Mouse (Mus musculus) hindbrain, postnatal 0 days (tissue): ENCODE results near the gene Gfi1b. TPM values are rescaled to one million over a fixed set of nuclear protein-coding genes. Genes with fewer than 3 reads are reported as not detected.

ENCODE experiments used
- ATAC-seq: fragments of 200-750 bp; cut with Nextera tagmentation; 2 replicates; pipeline ENCODE4 v1.8.0; 2017; ENCODE audit warnings: mild to moderate bottlenecking, moderate TSS enrichment, moderate library complexity
- DNase-seq: peaks from one replicate; pipeline ENCODE4 v3.0.0-alpha.2; 2015; ENCODE audit warnings: low spot score
- H3K27ac ChIP-seq: fragments of 300-500 bp; sonication (generic); 2 replicates; pipeline ENCODE4 v1.5.1; 2014; ENCODE audit warnings: mild to moderate bottlenecking
- H3K27me3 ChIP-seq: fragments of 300-500 bp; sonication (generic); 2 replicates; pipeline ENCODE4 v1.6.1; 2014; ENCODE audit warnings: low read length, mixed read lengths; ENCODE audit not compliant: insufficient read depth
- H3K36me3 ChIP-seq: fragments of 300-500 bp; sonication (generic); 2 replicates; pipeline ENCODE4 v1.6.1; 2014; ENCODE audit warnings: low read length, mixed read lengths; ENCODE audit not compliant: insufficient read depth
- H3K4me1 ChIP-seq: fragments of 300-500 bp; sonication (generic); 2 replicates; pipeline ENCODE4 v1.6.1; 2014; ENCODE audit warnings: antibody characterized with exemption, low read length, mixed read lengths; ENCODE audit not compliant: insufficient read depth
- H3K4me2 ChIP-seq: fragments of 300-500 bp; sonication (generic); 2 replicates; pipeline ENCODE4 v1.6.1; 2014; ENCODE audit warnings: low read depth, mild to moderate bottlenecking, low read length, moderate library complexity, mixed read lengths
- H3K4me3 ChIP-seq: fragments of 300-500 bp; sonication (generic); 2 replicates; pipeline ENCODE4 v1.5.1; 2014; ENCODE audit warnings: low read length
- H3K9ac ChIP-seq: fragments of 300-500 bp; sonication (generic); replicated peaks from 2 replicates; pipeline ENCODE4 v1.6.1; 2014; ENCODE audit warnings: mild to moderate bottlenecking, low read length, moderate library complexity, mixed read lengths
- H3K9me3 ChIP-seq: fragments of 300-500 bp; sonication (generic); 2 replicates; pipeline ENCODE4 v1.6.1; 2016; ENCODE audit warnings: low read length, mixed read lengths
- CTCF ChIP-seq: IDR thresholded peaks from 2 replicates; pipeline ENCODE4 v1.5.1; 2016; ENCODE audit warnings: antibody characterized with exemption, control low read depth, low read depth
- WGBS: fragments of 180-500 bp; shearing (Covaris S2); extraction: QIAGEN DNeasy Blood & Tissue Kit; methylation state at CpG from one replicate; pipeline ENCODE4 v1.1.7; 2014; 5-methylcytosine and 5-hydroxymethylcytosine counted together
- polyA plus RNA-seq: library from polyadenylated mRNA; unstranded; fragments of >200 nt; fragmentation: Nextera tagmentation; extraction: Ambion mirVana; gene quantifications from 2 replicates; pipeline ENCODE4 v1.2.1, GENCODE M21; 2015
- total RNA-seq: library from RNA; depleted of rRNA; stranded (reverse); fragments of >200 nt; gene quantifications from 2 replicates; pipeline ENCODE4 v1.2.3, GENCODE M21; 2014

Gene Gfi1b
- total and polyA plus RNA-seq, 2 experiments from 2014 or later: not detected

DNA sequence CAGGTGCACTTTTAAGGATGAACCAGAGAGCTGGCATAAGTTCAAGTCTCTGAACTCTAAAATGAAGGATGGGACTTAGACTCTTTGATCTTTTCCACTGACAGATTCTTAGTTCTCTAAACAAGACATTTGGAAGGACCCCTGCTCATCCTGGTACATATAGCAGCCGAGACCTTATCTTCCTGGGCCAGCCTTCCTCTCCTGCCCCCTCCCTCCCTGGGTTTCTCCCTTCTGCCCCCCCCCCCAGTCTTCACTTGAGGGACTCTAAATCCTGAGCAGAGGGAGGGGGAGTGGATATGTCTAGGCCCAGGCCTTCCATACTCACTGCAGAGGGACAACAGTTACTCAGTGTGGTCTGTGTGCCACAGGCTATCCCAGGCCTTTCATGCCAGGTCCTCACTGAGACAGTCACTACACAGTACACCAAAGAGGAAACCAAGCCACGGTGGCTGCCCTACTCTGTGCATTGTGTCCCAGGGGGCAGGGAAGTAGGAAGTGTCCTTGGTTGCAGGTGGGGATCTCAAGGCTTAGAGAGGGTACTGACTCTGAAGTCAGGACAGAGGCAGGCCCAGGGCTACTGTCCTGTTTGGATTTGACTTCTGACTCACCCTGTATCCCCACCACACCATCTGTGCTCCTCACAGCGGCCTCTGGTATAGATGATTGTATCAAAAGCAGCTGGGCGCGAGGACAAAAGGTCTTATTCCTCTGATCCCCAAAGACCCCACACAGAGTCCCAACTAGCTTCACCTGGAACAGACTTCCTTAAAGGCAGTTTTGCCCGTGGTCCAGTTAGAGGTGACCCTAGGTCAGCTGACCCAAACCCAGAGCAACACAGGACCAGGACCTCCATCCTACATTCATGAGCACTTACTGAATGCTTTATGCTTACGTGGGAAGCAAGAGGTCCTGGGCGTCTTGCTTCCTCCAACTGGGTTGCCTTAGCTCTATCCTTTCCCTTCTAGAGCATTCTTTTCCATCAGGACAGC, 4.0 kb downstream of the Gfi1b start:
- H3K9ac ChIP-seq: no peak overlapping the region
- H3K9me3 ChIP-seq: no peaks in the 10 kb centered on the region
- H3K27me3 ChIP-seq: peaks cover 15% of the 10 kb centered on the region
- ATAC-seq: no peak
- no peak overlapping the region for H3K4me3 ChIP-seq
- 80% methylated on average over 8 of the region's 8 CpGs for WGBS
- H3K4me2 ChIP-seq: no peak overlapping the region
- DNase-seq: no peak
- H3K4me1 ChIP-seq: no peaks in the 10 kb centered on the region
- H3K36me3 ChIP-seq: no peaks in the 10 kb centered on the region
- no peak for TF ChIP-seq CTCF
- no peak overlapping the region for H3K27ac ChIP-seq

DNA sequence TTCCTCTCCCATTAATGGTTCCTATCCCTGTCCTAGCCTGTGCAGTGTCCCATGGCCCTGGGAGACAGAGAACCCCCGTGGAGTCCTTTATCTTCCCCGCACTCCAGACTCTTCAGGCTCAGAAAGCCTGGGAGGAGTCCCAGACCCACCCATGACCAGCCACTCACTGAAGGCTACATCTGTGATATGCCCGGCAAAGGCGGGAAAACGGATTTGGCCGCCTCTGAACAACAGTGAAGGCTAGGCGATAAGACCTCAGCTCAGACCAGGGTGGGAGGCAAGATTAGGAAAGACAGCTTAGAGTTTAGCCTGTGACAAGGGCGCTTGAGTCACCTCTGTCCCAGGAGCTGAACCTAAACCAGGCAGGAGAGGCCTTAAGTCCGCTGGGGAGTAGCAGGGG, 4.9 kb downstream of the Gfi1b start:
- Histone ChIP-seq H3K9me3 (no peaks in the 10 kb centered on the region), H3K4me1 (no peaks in the 10 kb centered on the region), H3K9ac (no peak overlapping the region), H3K36me3 (no peaks in the 10 kb centered on the region), H3K4me2 (no peak overlapping the region), H3K27ac (no peak overlapping the region), H3K27me3 (peaks cover 8% of the 10 kb centered on the region), H3K4me3 (no peak overlapping the region)
- ATAC-seq: no peak
- 80% methylated on average over 9 of the region's 9 CpGs for WGBS
- DNase-seq: no peak
- TF ChIP-seq CTCF: no peak

DNA sequence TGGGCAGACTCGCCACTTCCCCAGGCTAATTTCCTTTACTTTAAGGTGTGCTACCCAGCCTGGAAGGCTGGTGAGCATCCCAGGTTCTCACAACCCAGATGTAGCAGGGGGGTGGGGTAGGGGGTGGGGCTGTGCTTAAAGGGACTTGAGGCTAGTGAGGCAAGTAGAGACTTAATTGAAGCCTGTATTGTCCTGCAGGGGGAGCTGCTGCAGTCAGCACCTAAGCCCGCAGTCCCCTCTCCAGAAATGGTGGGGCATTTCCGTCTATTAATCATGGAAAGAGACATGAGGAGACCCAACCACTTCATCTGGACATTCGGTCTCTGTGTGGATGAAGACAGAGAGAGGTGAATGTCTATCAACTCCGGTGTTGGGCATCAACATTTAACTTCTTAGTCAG, 5.4 kb downstream of the Gfi1b start:
- peak; percentile 37 for TF ChIP-seq CTCF
- Histone ChIP-seq H3K9me3 (no peaks in the 10 kb centered on the region), H3K4me1 (no peaks in the 10 kb centered on the region), H3K27me3 (peaks cover 8% of the 10 kb centered on the region), H3K4me2 (no peak overlapping the region), H3K4me3 (no peak overlapping the region), H3K9ac (no peak overlapping the region), H3K36me3 (no peaks in the 10 kb centered on the region), H3K27ac (no peak overlapping the region)
- DNase-seq (no peak), ATAC-seq (no peak)
- 33% methylated on average over 5 of the region's 5 CpGs for WGBS

DNA sequence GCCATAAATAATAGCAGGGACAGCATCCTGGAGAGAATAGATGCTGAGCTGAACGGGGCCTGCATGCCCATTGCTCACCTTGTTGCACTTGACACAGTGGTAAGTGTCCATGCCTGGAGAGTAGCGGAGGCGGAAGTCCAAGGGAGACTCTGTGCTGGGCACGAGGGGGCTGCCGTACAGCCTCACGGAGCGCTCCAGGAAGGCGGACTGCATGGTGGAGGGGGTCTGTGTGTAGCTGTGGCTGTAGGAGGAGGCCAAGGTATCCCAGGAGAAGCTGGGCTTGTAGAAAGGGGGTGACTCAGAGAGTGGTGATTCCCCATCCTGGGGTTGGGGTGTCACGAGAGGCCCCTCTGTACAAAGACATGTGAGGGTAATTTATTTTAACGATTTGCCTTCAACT, 8.2 kb downstream of the Gfi1b start:
- H3K27ac ChIP-seq: no peak overlapping the region
- H3K4me3 ChIP-seq: no peak overlapping the region
- H3K4me1 ChIP-seq: no peaks in the 10 kb centered on the region
- H3K9ac ChIP-seq: no peak overlapping the region
- ATAC-seq: no peak
- H3K9me3 ChIP-seq: no peaks in the 10 kb centered on the region
- TF ChIP-seq CTCF: no peak
- H3K27me3 ChIP-seq: no peaks in the 10 kb centered on the region; the same call in 1 of the 2 replicates
- no peaks in the 10 kb centered on the region for H3K36me3 ChIP-seq
- DNase-seq: no peak
- no peak overlapping the region for H3K4me2 ChIP-seq
- 85% methylated on average over 10 of the region's 10 CpGs for WGBS

DNA sequence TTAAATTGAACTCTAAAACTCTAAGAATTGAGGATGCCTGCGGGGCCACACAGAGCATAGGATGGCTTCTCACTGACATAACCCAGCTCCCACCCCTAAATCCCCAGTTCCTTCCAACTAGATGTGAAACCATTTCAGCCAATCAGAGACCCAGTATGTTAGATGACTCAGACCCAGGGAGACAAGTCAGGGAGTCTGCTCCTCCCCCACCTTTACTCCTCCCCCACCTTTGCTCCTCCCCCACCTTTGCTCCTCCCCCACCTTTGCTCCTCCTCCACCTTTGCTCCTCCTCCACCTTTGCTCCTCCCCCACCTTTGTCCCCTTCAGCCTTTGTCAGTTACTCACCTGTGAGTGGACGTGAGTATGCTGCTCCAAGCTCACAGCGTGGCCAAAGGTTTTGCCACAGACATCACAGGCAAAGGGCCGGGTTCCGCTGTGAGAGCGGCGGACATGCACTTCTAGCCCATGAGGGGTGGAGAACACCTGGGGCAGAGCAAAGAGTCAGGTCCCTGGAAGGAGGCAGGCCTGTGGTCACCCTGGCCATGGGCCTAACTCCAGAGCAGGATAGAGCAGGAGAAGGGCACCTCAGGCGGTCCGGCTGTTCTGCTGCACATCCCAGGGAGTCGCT, 9.2 kb downstream of the Gfi1b start:
- H3K4me1 ChIP-seq: no peaks in the 10 kb centered on the region
- H3K9ac ChIP-seq: no peak overlapping the region
- ATAC-seq: no peak
- no peaks in the 10 kb centered on the region for H3K9me3 ChIP-seq
- DNase-seq: no peak
- H3K27me3 ChIP-seq: no peaks in the 10 kb centered on the region; the same call in 1 of the 2 replicates
- H3K4me2 ChIP-seq: no peak overlapping the region
- no peak overlapping the region for H3K4me3 ChIP-seq
- H3K27ac ChIP-seq: no peak overlapping the region
- 67% methylated on average over 10 of the region's 10 CpGs for whole genome bisulfite sequencing
- TF ChIP-seq CTCF: no peak
- no peaks in the 10 kb centered on the region for H3K36me3 ChIP-seq

DNA sequence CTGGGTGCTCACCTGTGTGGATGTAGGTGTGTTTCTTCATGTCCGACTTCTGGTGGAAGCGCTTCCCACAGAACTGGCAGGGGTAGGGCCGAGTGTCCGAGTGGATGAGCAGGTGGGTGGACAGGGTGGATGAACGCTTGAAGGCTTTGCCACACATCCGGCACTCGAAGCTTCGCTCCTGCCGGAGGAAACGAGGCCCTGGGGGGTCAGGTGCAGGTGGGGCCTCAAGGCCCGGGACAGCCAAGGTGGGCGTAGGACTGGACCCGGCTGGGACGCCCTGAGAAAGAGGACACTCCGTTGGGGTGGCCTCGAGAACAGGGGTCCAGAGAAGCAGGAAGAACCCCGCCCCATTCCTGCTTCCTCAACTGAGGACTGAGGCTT, 10.4 kb downstream of the Gfi1b start:
- Histone ChIP-seq H3K9me3 (no peaks in the 10 kb centered on the region), H3K4me2 (no peak overlapping the region), H3K27me3 (no peaks in the 10 kb centered on the region; the same call in 1 of the 2 replicates), H3K27ac (no peak overlapping the region), H3K9ac (no peak overlapping the region), H3K36me3 (no peaks in the 10 kb centered on the region), H3K4me3 (no peak overlapping the region), H3K4me1 (no peaks in the 10 kb centered on the region)
- no peak for TF ChIP-seq CTCF
- WGBS: 85% methylated on average over 17 of the region's 17 CpGs
- ATAC-seq: no peak
- no peak for DNase-seq
